Mouse (Mus musculus) embryonic facial prominence, embryonic 11.5 days (tissue): ENCODE data around the gene Htr5b. TPM values are rescaled to one million over a fixed set of nuclear protein-coding genes. Genes with fewer than 3 reads are reported as not detected.

ENCODE experiments used
- ATAC-seq: fragments of 200-750 bp; cut with Nextera tagmentation; replicated peaks from 2 replicates; pipeline ENCODE4 v1.8.0; 2017; ENCODE audit warnings: low read depth; ENCODE audit not compliant: insufficient number of reproducible peaks, low FRiP score, low TSS enrichment
- DNase-seq: peaks from one replicate; pipeline ENCODE4 v3.0.0-alpha.2; 2015; ENCODE audit warnings: low spot score
- H3K27ac ChIP-seq: fragments of 300-500 bp; sonication (generic); replicated peaks from 2 replicates; pipeline ENCODE4 v1.5.1; 2014; ENCODE audit warnings: mild to moderate bottlenecking, low read depth, low read length, control low read depth
- H3K27me3 ChIP-seq: fragments of 300-500 bp; sonication (generic); 2 replicates; pipeline ENCODE4 v1.6.1; 2014; ENCODE audit warnings: mild to moderate bottlenecking, low read length, moderate library complexity, mixed read lengths; ENCODE audit not compliant: control insufficient read depth, insufficient read depth
- H3K36me3 ChIP-seq: fragments of 300-500 bp; sonication (generic); replicated peaks from 2 replicates; pipeline ENCODE4 v1.6.1; 2014; ENCODE audit warnings: low read depth, mild to moderate bottlenecking, low read length, moderate library complexity, mixed read lengths; ENCODE audit not compliant: control insufficient read depth, insufficient read depth
- H3K4me1 ChIP-seq: fragments of 300-500 bp; sonication (generic); 2 replicates; pipeline ENCODE4 v1.6.1; 2014; ENCODE audit warnings: low read length, mixed read lengths; ENCODE audit not compliant: control insufficient read depth, insufficient read depth
- H3K4me2 ChIP-seq: fragments of 300-500 bp; sonication (generic); 2 replicates; pipeline ENCODE4 v1.6.1; 2014; ENCODE audit warnings: low read depth, mild to moderate bottlenecking, control low read depth, low read length, moderate library complexity
- H3K4me3 ChIP-seq: fragments of 300-500 bp; sonication (generic); 2 replicates; pipeline ENCODE4 v1.5.1; 2014; ENCODE audit warnings: low read depth, low read length, control low read depth
- H3K9ac ChIP-seq: fragments of 300-500 bp; sonication (generic); replicated peaks from 2 replicates; pipeline ENCODE4 v1.6.1; 2014; ENCODE audit warnings: mild to moderate bottlenecking, control low read depth, low read length
- H3K9me3 ChIP-seq: fragments of 300-500 bp; sonication (generic); replicated peaks from 2 replicates; pipeline ENCODE4 v1.6.1; 2016; ENCODE audit warnings: mild to moderate bottlenecking, low read length, inconsistent platforms, mixed read lengths; ENCODE audit not compliant: control insufficient read depth
- WGBS: fragments of 180-500 bp; shearing (Covaris S2); extraction: QIAGEN DNeasy Blood & Tissue Kit; methylation state at CpG from one replicate; pipeline ENCODE4 v1.1.7; 2014; 5-methylcytosine and 5-hydroxymethylcytosine counted together
- polyA plus RNA-seq: library from polyadenylated mRNA; unstranded; fragments of >200 nt; fragmentation: Nextera tagmentation; extraction: Ambion mirVana; gene quantifications from 2 replicates; pipeline ENCODE4 v1.2.1, GENCODE M21; 2014

The Htr5b gene
- polyA plus RNA-seq, 1 experiment from 2014 or later = 0.28 TPM

- Histone ChIP-seq H3K4me2 (no peak overlapping the region), H3K9ac (no peak overlapping the region), H3K9me3 (no peaks in the 10 kb centered on the region), H3K4me3 (no peak overlapping the region), H3K4me1 (no peaks in the 10 kb centered on the region), H3K27me3 (no peaks in the 10 kb centered on the region), H3K36me3 (peaks cover 3% of the 10 kb centered on the region; the same call in 1 of the 2 replicates), H3K27ac (no peak overlapping the region)
- ATAC-seq = no peak
- no peak for DNase-seq
- 92% methylated on average over 5 of the region's 5 CpGs for WGBS
Observed at GRCm38 (mm10) chr1:121479403-121479802, 48.9 kb downstream of the Htr5b start.

GRCm38 (mm10) chr1:121478284-121478980 is 49.8 kb downstream of the Htr5b start:
- H3K9me3 ChIP-seq = no peaks in the 10 kb centered on the region
- DNase-seq (no peak), ATAC-seq (no peak)
- 85% methylated on average over 12 of the region's 12 CpGs for WGBS
- H3K4me2 ChIP-seq = no peak overlapping the region
- no peaks in the 10 kb centered on the region for H3K4me1 ChIP-seq
- peaks cover 3% of the 10 kb centered on the region; the same call in 1 of the 2 replicates for H3K36me3 ChIP-seq
- H3K9ac ChIP-seq = no peak overlapping the region
- no peak overlapping the region for H3K4me3 ChIP-seq
- H3K27me3 ChIP-seq = no peaks in the 10 kb centered on the region
- H3K27ac ChIP-seq = no peak overlapping the region

GRCm38 (mm10) chr1:121477716-121478115 is 50.5 kb downstream of the Htr5b start:
- Histone ChIP-seq H3K4me3 (no peak overlapping the region), H3K36me3 (peaks cover 3% of the 10 kb centered on the region; the same call in 1 of the 2 replicates)
- WGBS = 95% methylated on average over 5 of the region's 5 CpGs

GRCm38 (mm10) chr1:121471503-121471902 is 56.8 kb downstream of the Htr5b start:
- Histone ChIP-seq H3K27me3 (no peaks in the 10 kb centered on the region), H3K4me1 (no peaks in the 10 kb centered on the region), H3K9ac (no peak overlapping the region), H3K4me3 (no peak overlapping the region), H3K36me3 (no peaks in the 10 kb centered on the region), H3K27ac (no peak overlapping the region), H3K4me2 (no peak overlapping the region), H3K9me3 (no peaks in the 10 kb centered on the region)
- ATAC-seq (no peak), DNase-seq (no peak)
- WGBS = 87% methylated on average over 5 of the region's 5 CpGs

More at GRCm38 (mm10) chr1:121477716-121478115, 50.5 kb downstream of the Htr5b start:
- ATAC-seq (no peak), DNase-seq (no peak)
- Histone ChIP-seq H3K4me2 (no peak overlapping the region), H3K9me3 (no peaks in the 10 kb centered on the region), H3K27me3 (no peaks in the 10 kb centered on the region), H3K4me1 (no peaks in the 10 kb centered on the region), H3K27ac (no peak overlapping the region), H3K9ac (no peak overlapping the region)

- Histone ChIP-seq H3K4me2 (no peak overlapping the region), H3K36me3 (no peaks in the 10 kb centered on the region), H3K4me1 (no peaks in the 10 kb centered on the region), H3K27ac (no peak overlapping the region), H3K9ac (no peak overlapping the region), H3K9me3 (no peaks in the 10 kb centered on the region), H3K4me3 (no peak overlapping the region), H3K27me3 (no peaks in the 10 kb centered on the region)
- 89% methylated on average over 2 of the region's 2 CpGs for WGBS
- no peak; the same call in 1 of the 2 replicates for ATAC-seq
- no peak for DNase-seq
Observed at GRCm38 (mm10) chr1:121468271-121468670, 60.0 kb downstream of the Htr5b start.

- WGBS = 88% methylated on average over 3 of the region's 3 CpGs
- H3K27me3 ChIP-seq = no peaks in the 10 kb centered on the region
- H3K27ac ChIP-seq = no peak overlapping the region
- no peak overlapping the region for H3K9ac ChIP-seq
- no peaks in the 10 kb centered on the region for H3K4me1 ChIP-seq
- H3K9me3 ChIP-seq = no peaks in the 10 kb centered on the region
- H3K4me2 ChIP-seq = no peak overlapping the region
- H3K4me3 ChIP-seq = no peak overlapping the region
- DNase-seq = no peak
- H3K36me3 ChIP-seq = no peaks in the 10 kb centered on the region
- no peak for ATAC-seq
Observed at GRCm38 (mm10) chr1:121466276-121466675, 62.0 kb downstream of the Htr5b start.

GRCm38 (mm10) chr1:121463806-121464205 is 64.5 kb downstream of the Htr5b start:
- H3K27ac ChIP-seq = no peak overlapping the region
- ATAC-seq (no peak), DNase-seq (no peak)
- H3K27me3 ChIP-seq = no peaks in the 10 kb centered on the region
- H3K4me3 ChIP-seq = no peak overlapping the region
- 87% methylated on average over 7 of the region's 7 CpGs for WGBS
- no peaks in the 10 kb centered on the region for H3K36me3 ChIP-seq
- H3K4me1 ChIP-seq = no peaks in the 10 kb centered on the region
- no peak overlapping the region for H3K4me2 ChIP-seq
- H3K9ac ChIP-seq = no peak overlapping the region
- no peaks in the 10 kb centered on the region for H3K9me3 ChIP-seq

- Histone ChIP-seq H3K36me3 (no peaks in the 10 kb centered on the region), H3K27me3 (no peaks in the 10 kb centered on the region), H3K4me2 (no peak overlapping the region), H3K9ac (no peak overlapping the region), H3K9me3 (no peaks in the 10 kb centered on the region), H3K27ac (no peak overlapping the region), H3K4me3 (no peak overlapping the region), H3K4me1 (no peaks in the 10 kb centered on the region)
- WGBS = 53% methylated on average over 1 of the region's 1 CpGs
- no peak for DNase-seq
- ATAC-seq = no peak
Observed at GRCm38 (mm10) chr1:121462643-121463042, 65.6 kb downstream of the Htr5b start.
